Mouse (Mus musculus): ENCODE results near the gene Gjc2. TPM values are rescaled to one million over a fixed set of nuclear protein-coding genes. Genes with fewer than 3 reads are reported as not detected.
A peak's percentile ranks its signal among the peaks of the same experiment; 100 is the strongest.

The Gjc2 gene
- polyA plus RNA-seq, 1 experiment from 2014 or later: 0.13 TPM

GRCm38 (mm10) chr11:59209003-59209441, 26.0 kb upstream of the Gjc2 start:
- ChIA-PET POLR2A (interaction anchor here (0.9 kb wide), 1 partner anchor 10 kb away, joined by 3 read pairs; no protein-coding TSS in a partner anchor), CTCF (interaction anchor here (0.7 to 2.3 kb wide), 3 partner anchors 10 to 263 kb away, joined by 3 to 11 read pairs (median 5); no protein-coding TSS in a partner anchor)
- peak; percentile 86 for TF ChIP-seq CTCF (IDR thresholded peaks at IDR 0.05)
- H3K27me3 ChIP-seq: no peaks in the 10 kb centered on the region
- DNase-seq (ENCODE audit: low read depth, low spot score): no peak
- in situ Hi-C loops (cut with MboI; ENCODE audit: low pct_unique_long_range_greater_than_20kb): no loop called here
- ATAC-seq: peak; percentile 73

GRCm38 (mm10) chr11:59208153-59208831, 25.3 kb upstream of the Gjc2 start, which contains the start of gene 2310033P09Rik:
TSS of gene 2310033P09Rik (plus strand) at chr11:59208321.
- TF ChIP-seq CTCF (IDR thresholded peaks at IDR 0.05): no peak
- DNase-seq (ENCODE audit: low read depth, low spot score) (no peak), ATAC-seq (peak; percentile 40)
- ChIA-PET POLR2A (interaction anchor here (0.9 kb wide), 1 partner anchor 10 kb away, joined by 3 read pairs; no protein-coding TSS in a partner anchor), CTCF (interaction anchor here (1.0 to 2.3 kb wide), 2 partner anchors 11 to 29 kb away, joined by 3 to 11 read pairs; no protein-coding TSS in a partner anchor)
- in situ Hi-C loops (cut with MboI; ENCODE audit: low pct_unique_long_range_greater_than_20kb): no loop called here
- H3K27me3 ChIP-seq: no peaks in the 10 kb centered on the region

- in situ Hi-C loops (cut with MboI; ENCODE audit: low pct_unique_long_range_greater_than_20kb): no loop called here
- POLR2A ChIA-PET: interaction anchor here (0.6 to 0.7 kb wide), 3 partner anchors 11 to 78 kb away, joined by 3 to 7 read pairs (median 3); no protein-coding TSS in a partner anchor
- no peak for TF ChIP-seq CTCF (IDR thresholded peaks at IDR 0.05)
- no peak for DNase-seq (ENCODE audit: low read depth, low spot score)
- CTCF ChIA-PET: no interaction called here
- H3K27me3 ChIP-seq: no peaks in the 10 kb centered on the region
- ATAC-seq: peak; percentile 65
Observed at GRCm38 (mm10) chr11:59202081-59202995, 19.3 kb upstream of the Gjc2 start, which contains the start of gene Mrpl55. TSS of gene Mrpl55 (plus strand) at chr11:59202486.

GRCm38 (mm10) chr11:59201216-59202002, 18.4 kb upstream of the Gjc2 start:
- no peak for DNase-seq (ENCODE audit: low read depth, low spot score)
- POLR2A ChIA-PET: no interaction called here
- in situ Hi-C loops (cut with MboI; ENCODE audit: low pct_unique_long_range_greater_than_20kb): no loop called here
- no peak for TF ChIP-seq CTCF (IDR thresholded peaks at IDR 0.05)
- CTCF ChIA-PET: no interaction called here
- H3K27me3 ChIP-seq: no peaks in the 10 kb centered on the region
- no peak for ATAC-seq

- ChIA-PET CTCF (no interaction called here), POLR2A (interaction anchor here (1.5 kb wide), 1 partner anchor 10 kb away, joined by 3 read pairs; no protein-coding TSS in a partner anchor)
- in situ Hi-C loops (cut with MboI; ENCODE audit: low pct_unique_long_range_greater_than_20kb): no loop called here
- DNase-seq (ENCODE audit: low read depth, low spot score): no peak
- TF ChIP-seq CTCF (IDR thresholded peaks at IDR 0.05): no peak
- H3K27me3 ChIP-seq: no peaks in the 10 kb centered on the region
- ATAC-seq: no peak
Observed at GRCm38 (mm10) chr11:59196230-59196629, 13.2 kb upstream of the Gjc2 start.

- CTCF ChIA-PET: no interaction called here
- no peak for DNase-seq (ENCODE audit: low read depth, low spot score)
- ATAC-seq: no peak
- H3K27me3 ChIP-seq: no peaks in the 10 kb centered on the region
- in situ Hi-C loops (cut with MboI; ENCODE audit: low pct_unique_long_range_greater_than_20kb): no loop called here
- POLR2A ChIA-PET: no interaction called here
- TF ChIP-seq CTCF (IDR thresholded peaks at IDR 0.05): no peak
Observed at GRCm38 (mm10) chr11:59192059-59192386, 9.0 kb upstream of the Gjc2 start, which contains the start of gene Guk1. TSS of gene Guk1 (minus strand) at chr11:59192212.

- in situ Hi-C loops (cut with MboI; ENCODE audit: low pct_unique_long_range_greater_than_20kb): no loop called here
- H3K27me3 ChIP-seq: no peaks in the 10 kb centered on the region
- ATAC-seq (peak; percentile 82), DNase-seq (ENCODE audit: low read depth, low spot score) (no peak)
- CTCF ChIA-PET: no interaction called here
- POLR2A ChIA-PET: interaction anchor here (0.6 to 1.0 kb wide), 2 partner anchors 11 to 51 kb away, joined by 3 to 7 read pairs; partner anchors contain the start of gene Mrpl55
- TF ChIP-seq CTCF (IDR thresholded peaks at IDR 0.05): no peak
Observed at GRCm38 (mm10) chr11:59191231-59192058, 8.4 kb upstream of the Gjc2 start.

- DNase-seq (ENCODE audit: low read depth, low spot score) (no peak), ATAC-seq (no peak)
- in situ Hi-C loops (cut with MboI; ENCODE audit: low pct_unique_long_range_greater_than_20kb): no loop called here
- ChIA-PET POLR2A (no interaction called here), CTCF (no interaction called here)
- TF ChIP-seq CTCF (IDR thresholded peaks at IDR 0.05): no peak
- H3K27me3 ChIP-seq: no peaks in the 10 kb centered on the region
Observed at GRCm38 (mm10) chr11:59187706-59188105, 4.7 kb upstream of the Gjc2 start.

- CTCF ChIA-PET: interaction anchor here (1.0 to 1.2 kb wide), 3 partner anchors 12 to 87 kb away, joined by 3 to 4 read pairs (median 3); no protein-coding TSS in a partner anchor
- no peak for ATAC-seq
- no peaks in the 10 kb centered on the region for H3K27me3 ChIP-seq
- no peak for DNase-seq (ENCODE audit: low read depth, low spot score)
- in situ Hi-C loops (cut with MboI; ENCODE audit: low pct_unique_long_range_greater_than_20kb): no loop called here
- POLR2A ChIA-PET: no interaction called here
- no peak for TF ChIP-seq CTCF (IDR thresholded peaks at IDR 0.05)
Observed at GRCm38 (mm10) chr11:59185490-59185889, 2.5 kb upstream of the Gjc2 start.

Measured in Patski (cell line).